Mouse (Mus musculus) heart, adult 11 months (tissue): ENCODE results near the gene Sphkap.

Experiments
- DNase-seq: peaks from one replicate; pipeline ENCODE4 v3.0.0; 2022

Gene Sphkap

DNA sequence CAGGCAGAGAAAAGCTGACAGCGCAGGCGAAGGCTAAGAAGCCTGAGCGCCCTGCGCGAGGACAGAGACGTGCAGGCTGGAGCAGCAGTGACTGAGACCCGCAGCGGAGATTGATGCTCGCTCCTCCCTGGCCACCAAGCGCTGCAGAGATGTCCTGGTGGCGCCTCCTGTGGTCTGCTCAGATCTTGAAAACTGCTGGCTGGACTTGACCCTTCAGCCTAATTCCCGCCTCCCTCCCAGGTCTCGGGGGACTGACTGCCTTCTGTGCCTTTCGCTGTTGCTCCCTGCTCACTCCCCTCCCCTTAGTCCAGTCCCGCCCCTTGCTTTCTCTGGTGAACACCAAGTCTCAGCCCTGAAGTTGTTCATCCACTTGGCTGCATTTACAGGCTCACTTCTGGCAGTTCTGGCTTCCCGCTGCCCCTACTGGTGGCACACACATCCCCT lies at the start of gene Sphkap:
Gene Sphkap, minus strand, starts transcription at position 180 of the 444 bp plus-strand sequence.
- peak; percentile 90 for DNase-seq

DNA sequence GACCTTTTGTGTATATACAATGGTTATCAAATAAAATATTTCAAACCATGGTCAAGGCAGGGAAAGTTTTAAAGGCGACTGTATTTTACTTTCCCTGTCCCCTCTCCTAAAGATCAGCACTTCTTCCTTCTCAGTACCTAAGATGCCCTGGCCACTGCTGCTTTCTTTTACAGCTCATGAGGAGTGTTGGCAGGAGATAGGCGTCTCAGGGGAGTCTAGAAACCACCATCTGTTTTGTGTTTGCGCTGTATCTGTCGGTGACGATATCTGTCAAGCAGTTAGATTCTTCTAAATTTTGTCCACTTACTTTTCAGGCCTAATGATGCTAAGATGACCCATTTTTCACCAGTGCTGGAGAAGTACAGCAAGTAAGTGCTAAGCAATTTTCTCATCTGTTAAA lies 43.3 kb upstream of the Sphkap start:
- DNase-seq: no peak

- no peak for DNase-seq
These were observed 32.4 kb upstream of the Sphkap start for GRCm38 (mm10) chr1:83440422-83440821.

DNA sequence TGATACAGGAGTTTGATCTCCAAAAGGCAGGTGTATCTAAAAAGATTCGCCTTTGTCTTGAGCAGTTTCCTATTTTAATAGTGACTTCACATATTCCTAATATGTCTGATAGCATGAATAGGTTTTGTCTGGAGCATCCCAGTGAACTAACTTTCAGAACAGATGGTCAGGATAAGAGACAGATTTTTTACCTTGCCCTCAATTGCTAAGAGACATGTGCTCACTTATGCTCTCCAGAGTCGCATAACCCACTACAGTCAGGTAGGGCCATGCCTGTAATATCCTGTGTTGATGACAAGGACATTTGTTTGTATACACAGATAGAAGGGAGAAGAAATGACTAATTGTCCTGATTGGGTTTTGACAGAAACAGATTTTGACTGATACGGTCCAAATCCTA lies 25.9 kb upstream of the Sphkap start:
- DNase-seq: no peak

GRCm38 (mm10) chr1:83429866-83430265 lies 21.9 kb upstream of the Sphkap start:
- no peak for DNase-seq

DNA sequence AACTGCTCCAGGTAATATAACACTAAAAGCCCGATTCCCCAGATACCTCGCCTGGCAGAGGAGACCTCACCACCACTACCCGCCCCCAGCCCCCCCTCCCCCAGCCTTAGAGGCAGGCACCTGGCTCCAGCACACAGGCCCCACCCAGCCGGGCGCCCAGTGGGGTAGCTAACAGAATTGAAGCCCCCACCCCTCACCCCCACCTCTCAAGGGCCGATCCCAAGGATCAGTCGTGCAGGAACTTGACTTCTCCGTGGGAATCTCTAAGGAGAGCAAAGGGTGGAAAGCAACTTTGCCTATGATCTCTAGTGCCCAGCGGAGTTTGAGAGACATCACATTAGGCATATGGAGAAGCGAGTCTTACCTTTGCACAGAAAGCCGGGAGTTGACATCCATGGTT lies 384 bp downstream of the Sphkap start:
- no peak for DNase-seq

DNA sequence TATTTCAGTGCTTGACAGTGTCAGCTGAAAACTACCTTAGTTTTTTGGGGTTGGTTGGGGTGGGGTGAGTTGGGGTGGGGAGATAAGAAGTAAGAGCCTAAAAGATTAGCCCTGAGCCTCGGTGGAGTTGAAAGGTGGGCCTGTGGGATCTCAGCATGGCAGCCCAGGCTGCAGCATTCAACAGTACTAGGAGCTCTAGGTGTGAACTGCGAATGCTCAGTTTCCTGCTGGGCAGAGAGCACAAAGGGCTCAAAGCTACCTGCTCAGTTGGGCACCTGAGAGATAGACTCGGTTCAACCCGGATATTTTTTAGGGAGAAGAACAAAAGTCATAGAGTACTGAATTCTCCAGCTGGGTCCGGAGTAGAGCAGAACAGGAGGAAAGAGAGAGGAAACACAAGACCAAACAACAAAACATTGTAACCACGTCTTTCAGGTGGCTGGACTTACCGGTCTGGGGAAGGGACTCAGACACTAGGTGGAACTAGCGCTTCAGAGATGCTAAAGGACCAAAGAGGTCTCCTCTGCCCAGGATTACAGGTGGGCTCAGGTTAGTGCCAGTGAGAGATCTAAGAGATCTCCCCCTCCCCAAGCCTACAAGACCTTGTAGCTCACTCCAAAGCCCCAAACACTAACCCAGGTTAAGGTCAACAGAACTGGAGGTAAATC lies 984 bp downstream of the Sphkap start:
- DNase-seq: no peak

GRCm38 (mm10) chr1:83401079-83401478 lies 6.9 kb downstream of the Sphkap start:
- no peak for DNase-seq

GRCm38 (mm10) chr1:83396284-83396683 lies 11.7 kb downstream of the Sphkap start:
- DNase-seq: no peak

DNA sequence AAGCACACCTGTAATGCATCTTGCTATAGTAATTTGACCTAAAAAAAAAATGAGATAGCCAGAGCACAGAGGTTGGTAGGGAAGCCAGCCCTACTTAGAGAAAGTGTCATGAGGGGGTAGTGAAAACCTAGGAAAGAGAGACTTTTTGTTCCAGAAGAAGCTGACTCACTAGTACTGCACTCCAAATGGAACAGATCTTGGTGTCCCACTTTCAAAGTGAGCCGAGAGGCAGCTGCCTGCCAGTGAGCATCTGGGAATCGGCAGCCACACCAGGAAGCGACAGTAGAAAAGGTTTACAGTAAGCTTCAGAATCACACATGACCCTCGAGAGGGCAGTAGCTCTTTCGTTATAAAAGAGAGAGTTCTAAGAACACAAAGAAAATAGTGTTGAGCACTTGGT lies 12.4 kb downstream of the Sphkap start:
- peak; percentile 84 for DNase-seq

DNA sequence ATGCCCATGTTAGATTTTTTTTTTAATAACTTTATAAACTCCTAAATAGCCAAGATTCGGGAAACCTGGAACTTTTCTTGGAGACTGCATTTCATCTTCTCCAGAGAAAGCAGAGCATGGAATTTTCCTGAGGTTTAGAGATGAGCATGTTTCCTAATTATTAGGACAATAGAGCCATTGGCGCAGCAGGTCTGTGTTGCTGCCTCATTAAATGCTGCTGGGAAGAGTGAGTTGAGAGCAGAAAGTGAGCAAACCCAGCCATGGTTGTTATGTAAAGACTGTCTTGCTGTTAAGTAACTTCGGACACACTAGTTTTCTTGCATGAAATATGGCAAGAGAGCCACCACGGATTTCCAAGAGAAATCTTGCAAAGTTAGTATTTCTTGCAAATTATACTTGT lies 18.6 kb downstream of the Sphkap start:
- no peak for DNase-seq

- no peak for DNase-seq
These were observed 30.6 kb downstream of the Sphkap start for GRCm38 (mm10) chr1:83377404-83377803.

DNA sequence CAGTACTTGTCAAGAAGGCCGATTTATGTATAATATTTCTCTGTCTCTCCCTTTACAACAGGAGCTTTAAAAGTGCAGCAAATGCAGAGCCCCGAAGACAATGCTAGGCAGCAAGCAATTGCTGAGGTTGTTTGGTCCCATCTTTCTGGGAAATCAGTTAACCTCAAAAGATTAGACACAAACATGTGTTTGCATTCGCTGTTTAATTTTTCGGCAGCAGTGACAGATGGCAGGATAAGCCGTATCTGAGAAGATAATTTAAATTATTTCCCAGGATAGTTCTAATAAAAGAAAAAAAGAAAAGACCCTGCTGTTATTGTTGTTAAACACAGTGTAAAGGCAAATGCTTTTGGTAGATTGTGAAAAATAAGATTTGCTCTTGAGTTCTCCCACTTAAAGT lies 41.5 kb downstream of the Sphkap start:
- no peak for DNase-seq

GRCm38 (mm10) chr1:83362168-83362567 lies 45.8 kb downstream of the Sphkap start:
- DNase-seq: no peak

DNA sequence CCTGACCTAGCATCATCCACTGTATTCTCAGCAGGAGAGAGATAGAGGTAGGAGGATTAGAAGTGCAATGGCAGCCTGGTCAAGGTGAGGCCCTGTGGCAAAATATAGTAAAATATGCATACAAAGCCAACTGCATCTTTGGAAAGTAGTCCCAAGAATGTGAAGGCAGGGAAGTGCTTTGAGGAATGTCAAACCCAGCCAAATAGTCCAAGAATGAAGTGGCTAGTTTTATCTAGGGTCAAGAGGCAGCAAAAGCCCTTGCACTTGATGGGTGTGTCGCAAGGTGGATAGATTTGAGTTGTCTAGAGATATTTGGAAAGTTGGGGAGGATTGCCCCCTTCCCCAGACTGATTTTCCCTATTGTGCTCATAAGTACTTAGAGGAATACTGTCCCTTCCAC lies 61.5 kb downstream of the Sphkap start:
- DNase-seq: no peak

DNA sequence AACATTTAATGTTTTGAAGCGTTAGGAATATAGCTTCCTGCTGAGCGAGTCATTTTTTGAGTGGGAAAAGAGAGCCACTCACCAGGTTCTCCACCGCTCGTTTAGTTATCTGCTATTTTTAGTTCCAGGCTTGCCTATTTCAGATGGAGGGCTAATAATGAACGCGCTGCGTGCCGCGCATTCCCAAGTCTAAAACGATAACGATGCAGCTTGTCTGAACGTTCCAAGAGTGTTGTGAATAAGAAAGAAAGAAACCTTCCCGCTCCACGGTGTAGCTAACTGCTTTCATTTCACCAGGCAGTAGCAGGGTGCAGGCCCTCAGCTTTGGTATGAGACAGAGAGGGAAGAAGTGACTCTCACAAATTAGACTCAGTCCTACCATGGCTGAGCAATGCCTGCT lies 62.4 kb downstream of the Sphkap start:
- peak; percentile 85 for DNase-seq

GRCm38 (mm10) chr1:83345069-83345468 lies 62.9 kb downstream of the Sphkap start:
- no peak for DNase-seq

DNA sequence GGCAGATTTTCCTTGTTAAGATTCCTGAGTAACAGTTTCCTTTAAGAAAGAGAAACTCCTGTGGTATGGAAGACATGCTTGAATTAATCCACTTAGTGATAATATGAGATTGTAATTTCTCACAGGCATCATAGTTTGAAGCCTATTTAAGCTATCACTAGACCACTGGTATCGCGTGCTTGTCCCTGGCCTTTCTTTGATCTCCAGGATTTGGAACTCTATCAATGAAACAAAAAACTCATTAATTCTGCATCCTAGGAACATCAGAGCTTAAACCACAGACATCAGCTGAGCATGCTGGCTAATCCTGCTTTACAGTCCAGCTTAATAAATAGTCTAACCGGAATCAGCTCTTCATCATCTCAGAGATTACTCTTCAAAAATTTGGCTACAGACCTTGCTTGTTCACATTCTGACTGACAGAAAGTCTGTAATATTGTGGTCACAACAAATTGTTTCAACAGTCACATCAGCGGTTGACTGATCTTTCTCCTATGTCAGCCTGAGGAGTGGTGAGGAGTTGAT lies 65.2 kb downstream of the Sphkap start:
- DNase-seq: no peak

DNA sequence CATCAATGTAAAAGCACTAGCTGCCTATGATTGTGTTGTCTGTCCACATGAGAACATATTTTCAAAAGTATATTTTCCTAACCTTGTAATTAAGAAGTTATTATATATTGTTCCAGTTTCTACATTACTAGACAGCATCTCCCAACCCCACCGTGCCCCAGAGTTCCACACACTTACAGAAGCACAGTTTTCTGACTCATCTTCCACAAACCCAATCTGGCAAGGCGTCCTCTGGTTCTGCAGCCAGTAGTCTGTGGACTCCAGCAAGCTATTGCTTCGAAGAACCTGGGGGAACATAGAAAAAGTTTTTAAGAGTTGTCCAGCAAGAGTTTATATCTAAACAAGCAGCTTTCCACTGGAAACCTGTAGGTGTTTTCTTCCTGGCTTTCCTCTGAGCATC lies 68.6 kb downstream of the Sphkap start:
- no peak for DNase-seq

GRCm38 (mm10) chr1:83316917-83317316 lies 91.1 kb downstream of the Sphkap start:
- DNase-seq: no peak

- no peak for DNase-seq
These were observed 92.9 kb downstream of the Sphkap start for GRCm38 (mm10) chr1:83315146-83315545.

DNA sequence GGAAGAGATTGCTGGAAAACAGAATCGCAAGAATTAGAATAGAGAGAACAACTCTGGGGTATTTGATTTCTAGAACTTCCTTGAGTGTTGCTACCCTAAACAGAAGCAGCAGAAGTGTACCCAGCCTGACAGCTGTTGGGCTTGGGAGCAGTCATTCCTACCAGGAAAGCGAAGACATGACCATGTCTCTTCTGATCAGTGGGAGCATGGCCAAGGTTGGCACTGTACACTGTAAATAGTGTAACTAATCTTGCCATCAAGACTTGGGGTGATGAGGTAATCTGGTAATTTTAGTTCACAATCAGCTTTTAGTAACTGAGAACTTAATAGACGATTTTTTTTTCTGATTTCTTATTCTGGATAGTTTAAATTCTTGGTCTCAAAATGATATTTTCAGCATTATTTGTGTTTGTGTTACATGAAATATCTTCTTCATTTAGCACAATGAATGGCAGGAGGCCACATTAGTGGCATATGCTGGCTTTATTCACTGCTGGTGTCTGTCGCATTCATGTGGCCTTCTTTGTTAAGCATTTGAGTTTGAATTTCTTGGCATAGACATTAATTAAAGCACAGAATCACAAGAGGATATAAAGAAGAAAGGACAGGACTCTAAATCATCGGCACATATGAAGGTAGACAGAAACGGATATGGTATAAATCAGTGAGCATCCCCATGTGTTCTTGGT lies 96.2 kb downstream of the Sphkap start:
- no peak for DNase-seq

DNA sequence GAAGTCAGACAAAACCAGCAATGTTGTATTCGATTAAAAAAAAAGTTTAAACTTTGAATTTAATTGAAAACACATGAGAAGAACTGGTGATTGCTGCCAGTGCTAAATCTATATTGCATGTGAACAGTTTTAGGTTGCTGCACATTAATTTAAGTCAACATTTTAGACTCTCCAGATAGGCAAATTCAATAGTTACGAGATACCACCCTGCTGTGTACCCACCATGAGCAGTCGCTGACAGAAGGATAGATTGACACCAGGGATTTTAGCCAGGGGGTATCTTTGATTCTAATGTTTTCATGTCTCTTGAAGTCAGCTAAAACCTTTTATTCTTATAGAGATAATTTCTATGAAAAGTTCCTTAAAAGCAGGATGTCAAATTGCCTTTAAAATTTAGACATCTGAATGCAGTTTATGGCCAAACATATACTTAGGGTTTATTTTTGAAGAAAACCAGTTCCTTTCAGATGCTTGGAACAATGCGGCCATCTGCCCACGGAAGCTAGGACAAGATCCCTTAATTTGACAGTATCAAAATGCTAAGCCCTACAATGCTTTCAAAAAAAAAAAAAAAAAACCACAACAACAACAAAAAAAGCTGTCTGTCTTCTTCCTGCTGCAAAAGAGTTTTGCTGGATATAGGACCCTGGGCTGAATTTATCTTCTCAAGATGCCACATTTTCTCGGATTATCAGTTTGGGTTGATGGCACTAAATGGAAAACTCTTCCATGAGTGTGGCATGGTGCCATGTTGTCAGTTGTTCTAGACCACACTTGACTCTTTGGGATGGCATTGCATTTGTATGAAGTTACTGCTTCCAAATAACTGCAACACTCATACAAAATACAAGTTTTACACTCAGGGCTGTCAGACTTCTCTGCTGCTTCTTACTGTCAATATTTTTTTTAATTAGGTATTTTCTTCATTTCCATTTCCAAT lies 110.6 kb downstream of the Sphkap start:
- no peak for DNase-seq
